Mouse (Mus musculus) spleen, adult 12 weeks (tissue): ENCODE results near the gene G0s2.

Experiments used
- DNase-seq: peaks from one replicate; pipeline ENCODE4 v3.0.0; 2022; ENCODE audit warnings: low spot score

G0s2 gene

DNA sequence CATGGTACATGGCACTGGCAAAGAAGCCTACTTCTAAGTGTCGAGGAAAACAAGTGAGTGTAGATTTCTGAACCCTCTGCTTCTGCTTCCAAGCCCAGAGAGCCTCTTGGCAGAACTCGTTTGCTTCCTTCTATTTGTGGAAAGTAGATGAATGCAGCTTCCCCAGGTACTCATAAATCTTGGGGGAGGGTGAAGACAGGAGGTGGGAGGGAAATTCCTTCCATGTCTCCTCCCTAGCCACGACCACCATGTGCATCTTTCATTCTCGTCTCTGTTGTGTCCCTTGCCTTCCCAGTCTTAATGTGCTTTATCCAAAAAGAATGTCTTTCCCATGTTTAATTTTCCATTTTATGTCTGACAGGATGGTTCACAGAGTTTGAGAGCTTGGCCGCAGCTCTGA lies 20.4 kb downstream of the G0s2 start:
- DNase-seq, result no peak

GRCm38 (mm10) chr1:193251386-193251785 lies 21.6 kb downstream of the G0s2 start:
- DNase-seq, result no peak

DNA sequence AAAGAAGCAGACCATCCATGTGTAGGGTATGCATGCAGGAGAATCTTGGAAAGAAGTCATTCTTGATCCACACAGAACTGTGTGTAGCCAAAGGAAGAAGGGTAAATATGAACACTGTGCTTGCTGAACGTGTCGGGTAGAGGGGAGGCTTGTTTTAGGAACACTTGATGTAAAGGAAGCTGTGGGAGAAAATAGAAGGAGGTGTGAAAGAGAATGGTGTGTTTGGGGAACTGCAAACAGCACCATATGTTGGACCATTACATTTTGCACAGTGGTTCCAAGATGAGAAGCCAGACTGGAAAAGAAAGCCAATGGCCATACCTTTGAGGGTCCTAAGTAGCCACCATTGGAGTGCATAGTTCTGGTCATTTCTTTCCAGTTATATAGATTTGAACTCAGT lies 23.0 kb downstream of the G0s2 start:
- no peak for DNase-seq

DNA sequence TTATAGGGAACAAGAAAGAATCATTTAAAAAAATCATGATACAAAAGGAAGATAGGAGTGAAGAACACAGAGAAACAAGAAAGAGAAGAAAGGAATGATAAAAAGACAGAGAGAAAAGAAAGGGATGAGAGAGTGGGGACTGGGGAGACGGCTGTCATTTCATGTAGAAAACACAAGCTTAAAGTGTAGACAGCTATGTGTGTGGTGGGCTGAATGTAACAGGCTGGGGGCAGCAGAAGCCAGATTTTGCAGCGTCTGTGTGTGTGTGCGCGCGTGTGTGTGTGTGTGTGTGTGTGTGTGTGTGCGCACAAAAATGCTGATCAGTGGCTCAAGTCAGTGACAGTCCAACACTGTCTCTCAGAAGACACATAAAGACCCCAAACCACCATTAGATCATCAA lies 28.8 kb downstream of the G0s2 start:
- no peak for DNase-seq

DNA sequence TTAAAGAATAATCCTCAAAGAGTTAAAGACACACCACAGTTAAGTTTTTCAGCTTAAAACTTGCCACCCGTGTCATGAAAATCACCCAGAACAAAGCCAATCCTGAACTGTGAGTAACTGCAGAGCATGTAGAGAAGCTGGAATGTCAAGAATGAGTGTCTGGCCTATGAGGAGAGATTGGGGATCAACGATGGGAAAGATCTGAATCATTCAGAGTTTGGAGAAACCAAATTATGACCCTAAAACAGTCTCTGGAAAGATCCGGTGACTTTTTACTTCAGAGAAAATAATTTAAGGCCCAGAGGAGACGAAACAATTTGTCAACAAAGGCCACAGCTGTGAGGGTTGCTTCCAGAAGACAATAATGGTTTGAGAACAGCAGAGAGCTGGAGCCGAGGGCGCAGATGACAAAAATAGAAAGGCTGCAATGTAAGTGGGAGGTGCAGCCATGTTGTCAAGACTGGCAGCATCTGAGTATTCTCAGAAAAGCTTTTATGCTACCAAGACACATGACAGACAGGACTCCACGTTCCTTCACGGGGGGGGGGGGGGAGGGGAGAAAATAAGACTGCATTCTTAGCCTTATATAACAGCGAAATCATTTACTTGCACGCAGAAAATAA lies 29.3 kb downstream of the G0s2 start:
- no peak for DNase-seq

- DNase-seq, result peak; percentile 11
Observed at GRCm38 (mm10) chr1:193242863-193243262, 30.2 kb downstream of the G0s2 start.

DNA sequence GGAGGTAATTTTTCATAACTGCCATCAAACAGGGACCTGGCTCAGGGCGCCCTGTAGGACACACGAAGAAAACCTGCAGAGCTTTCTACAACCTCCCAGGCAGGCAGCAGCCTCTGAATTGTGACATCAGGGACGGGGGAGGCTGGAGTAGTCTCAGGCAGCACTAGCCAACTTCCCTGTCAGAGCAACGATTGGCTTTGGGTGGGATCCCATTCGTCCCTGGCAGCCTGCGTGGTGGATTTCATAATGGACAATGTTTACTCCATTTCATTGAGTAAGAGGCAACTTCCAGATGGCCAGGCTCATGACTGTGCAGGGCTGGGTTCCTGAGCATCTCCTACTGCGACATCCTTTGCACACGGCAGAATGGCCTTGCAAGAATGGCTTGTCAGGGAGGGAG lies 30.8 kb downstream of the G0s2 start:
- no peak for DNase-seq

- DNase-seq, result no peak
Observed at GRCm38 (mm10) chr1:193241436-193241835, 31.6 kb downstream of the G0s2 start.

GRCm38 (mm10) chr1:193238426-193238825 lies 34.6 kb downstream of the G0s2 start:
- DNase-seq, result no peak

GRCm38 (mm10) chr1:193234930-193235329 lies 38.1 kb downstream of the G0s2 start:
- DNase-seq, result no peak

- DNase-seq, result no peak
Observed at GRCm38 (mm10) chr1:193234130-193234645, 38.8 kb downstream of the G0s2 start.

DNA sequence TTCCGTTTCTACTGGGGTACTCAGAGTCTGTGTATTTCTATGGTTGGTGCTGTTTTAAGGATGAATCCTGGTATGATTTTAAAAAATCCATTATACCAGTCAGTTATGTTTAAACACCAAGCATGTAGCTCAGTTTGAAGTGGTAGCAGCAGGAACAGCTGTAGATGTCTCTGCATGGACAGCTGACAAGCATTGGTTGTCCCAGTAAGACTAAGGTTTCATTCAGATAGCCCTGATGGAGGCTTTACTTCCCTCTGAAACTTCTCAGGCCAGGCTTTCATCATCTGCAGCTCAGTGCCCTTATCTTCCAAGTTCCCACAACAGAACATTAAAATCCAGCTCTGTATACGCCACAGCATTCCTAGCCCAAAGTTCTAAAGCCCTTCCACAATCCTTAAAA lies 40.3 kb downstream of the G0s2 start:
- no peak for DNase-seq

DNA sequence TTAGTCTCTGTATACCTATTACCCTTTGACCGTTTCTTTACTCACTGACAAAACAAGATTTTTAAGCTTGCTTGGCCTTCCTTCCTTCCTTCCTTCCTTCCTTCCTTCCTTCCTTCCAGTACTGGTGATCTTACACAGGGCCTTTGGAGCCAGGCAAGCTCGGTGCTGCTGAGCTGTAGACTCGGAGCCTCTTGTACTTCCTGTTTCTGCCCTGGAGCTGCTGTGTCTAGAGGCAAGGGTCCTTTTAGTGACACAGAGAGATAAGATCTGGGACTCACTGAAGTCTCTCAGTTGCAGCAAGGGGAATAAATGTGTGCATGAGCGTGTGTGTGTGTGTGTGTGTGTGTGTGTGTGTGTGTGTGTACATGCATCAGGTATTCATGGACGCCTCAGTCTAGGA lies 42.1 kb downstream of the G0s2 start:
- DNase-seq, result no peak

DNA sequence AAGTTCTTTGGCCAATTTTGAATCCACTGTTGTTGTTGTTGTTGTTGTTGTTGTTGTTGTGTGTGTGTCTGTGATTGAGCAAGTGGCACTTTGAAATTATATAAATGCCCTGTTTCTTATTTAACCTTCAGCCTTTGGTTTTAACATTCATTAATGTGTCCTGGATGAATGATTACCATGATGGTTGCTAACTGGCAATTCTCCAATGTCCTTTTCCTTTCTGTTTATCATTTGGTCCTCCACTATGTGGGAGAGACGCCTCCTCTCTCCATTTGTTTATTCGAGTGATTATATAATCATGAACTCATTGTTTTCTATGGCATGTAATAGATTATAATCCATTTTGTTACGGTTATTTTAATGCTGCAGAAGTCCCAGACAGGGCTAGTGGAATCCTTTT lies 42.5 kb downstream of the G0s2 start:
- DNase-seq, result no peak

- DNase-seq, result no peak
Observed at GRCm38 (mm10) chr1:193229570-193229969, 43.4 kb downstream of the G0s2 start.

GRCm38 (mm10) chr1:193227537-193227936 lies 45.5 kb downstream of the G0s2 start:
- DNase-seq, result no peak

GRCm38 (mm10) chr1:193226724-193227522 lies 46.1 kb downstream of the G0s2 start:
- no peak for DNase-seq

GRCm38 (mm10) chr1:193226114-193226513 lies 46.9 kb downstream of the G0s2 start:
- no peak for DNase-seq

- no peak for DNase-seq
Observed at GRCm38 (mm10) chr1:193225531-193225930, 47.5 kb downstream of the G0s2 start.
